Mouse (Mus musculus) bone marrow macrophage, adult 2 months (primary cell): ENCODE measurements around the gene Pitx3.

ENCODE experiments used
- CTCF ChIP-seq: IDR thresholded peaks from 2 replicates; pipeline ENCODE4 v1.5.1; 2012; ENCODE audit warnings: low read depth, mild to moderate bottlenecking, low read length, moderate library complexity
- POLR2A ChIP-seq: IDR thresholded peaks from 2 replicates; pipeline ENCODE4 v1.6.1; 2012; ENCODE audit warnings: mild to moderate bottlenecking, low read depth, low read length, borderline replicate concordance

GRCm38 (mm10) chr19:46152127-46152803 is 4.1 kb upstream of the Pitx3 start, which contains the start of gene Gbf1:
- TF ChIP-seq CTCF (no peak), POLR2A (no peak)
